Mouse (Mus musculus) left cerebral cortex, adult 2 months (tissue): ENCODE measurements around the gene Tnip1. TPM values are rescaled to one million over a fixed set of nuclear protein-coding genes. Genes with fewer than 3 reads are reported as not detected.

Experiments
- DNase-seq, 2 experiments: peaks; one replicate each; pipeline ENCODE4 v3.0.0; 2021 to 2022; ENCODE audit warnings: low spot score in 2 of 2, mixed read lengths in 1 of 2; ENCODE audit errors: extremely low spot score in 1 of 2
- H3K27ac ChIP-seq: fragments of 200-600 bp; 2 replicates; pipeline ENCODE4 v1.8.1; 2022
- H3K4me3 ChIP-seq: fragments of 200-600 bp; 2 replicates; pipeline ENCODE4 v1.8.1; 2022
- CTCF ChIP-seq: fragments of 200-600 bp; IDR thresholded peaks from 2 replicates; pipeline ENCODE4 v1.8.1; 2022; ENCODE audit warnings: antibody characterized with exemption, mild to moderate bottlenecking, moderate library complexity
- intact Hi-C: fragments of 180-260 bp; cut with DNase I; formaldehyde crosslinking; loops from one replicate; pipeline ENCODE4 v1.15.1; 2025
- total RNA-seq, 2 experiments: library from RNA; stranded (reverse); gene quantifications; 2 replicates each; pipeline ENCODE4 v1.2.3; 2021

Tnip1 gene
- total RNA-seq, 2 experiments from 2014 or later: 38.3 to 38.4 TPM

GRCm38 (mm10) chr11:54950684-54951083 lies 12.0 kb downstream of the Tnip1 start:
- H3K4me3 ChIP-seq: no peak overlapping the region
- H3K27ac ChIP-seq: no peak overlapping the region
- DNase-seq: no peak
- intact Hi-C loops: no loop called here
- TF ChIP-seq CTCF: no peak

- Histone ChIP-seq H3K27ac (no peak overlapping the region), H3K4me3 (no peak overlapping the region)
- no peak for TF ChIP-seq CTCF
- intact Hi-C loops: no loop called here
- no peak for DNase-seq
These were observed 13.0 kb downstream of the Tnip1 start for GRCm38 (mm10) chr11:54949717-54950116.

GRCm38 (mm10) chr11:54944702-54945101 lies 18.0 kb downstream of the Tnip1 start:
- H3K4me3 ChIP-seq: no peak overlapping the region
- intact Hi-C loops: no loop called here
- TF ChIP-seq CTCF: no peak

GRCm38 (mm10) chr11:54940056-54940455 lies 22.7 kb downstream of the Tnip1 start:
- Histone ChIP-seq H3K27ac (peak overlapping the region; percentile 32; the same call in 1 of the 2 replicates), H3K4me3 (no peak overlapping the region)
- intact Hi-C loops: no loop called here
- DNase-seq: no peak
- TF ChIP-seq CTCF: no peak

More at GRCm38 (mm10) chr11:54944702-54945101, 18.0 kb downstream of the Tnip1 start:
- no peak for DNase-seq
- no peak overlapping the region for H3K27ac ChIP-seq

GRCm38 (mm10) chr11:54939501-54939900 lies 23.2 kb downstream of the Tnip1 start:
- DNase-seq: no peak
- no peak overlapping the region for H3K4me3 ChIP-seq
- H3K27ac ChIP-seq: peak overlapping the region; percentile 57
- TF ChIP-seq CTCF: no peak
- intact Hi-C loops: no loop called here

GRCm38 (mm10) chr11:54936771-54937140 lies 26.0 kb downstream of the Tnip1 start:
- intact Hi-C loops: no loop called here
- no peak for DNase-seq
- H3K27ac ChIP-seq: no peak overlapping the region
- H3K4me3 ChIP-seq: no peak overlapping the region
- no peak for TF ChIP-seq CTCF

GRCm38 (mm10) chr11:54936035-54936770 lies 26.5 kb downstream of the Tnip1 start:
- DNase-seq: no peak
- TF ChIP-seq CTCF: no peak
- Histone ChIP-seq H3K4me3 (no peak overlapping the region), H3K27ac (no peak overlapping the region)
- intact Hi-C loops: no loop called here

GRCm38 (mm10) chr11:54934198-54934597 lies 28.5 kb downstream of the Tnip1 start:
- Histone ChIP-seq H3K4me3 (no peak overlapping the region), H3K27ac (no peak overlapping the region)
- TF ChIP-seq CTCF: no peak
- no peak for DNase-seq
- intact Hi-C loops: no loop called here

- TF ChIP-seq CTCF: no peak
- Histone ChIP-seq H3K4me3 (no peak overlapping the region), H3K27ac (no peak overlapping the region)
- intact Hi-C loops: no loop called here
- DNase-seq: no peak
These were observed 30.2 kb downstream of the Tnip1 start for GRCm38 (mm10) chr11:54932540-54932939.

GRCm38 (mm10) chr11:54931405-54932093 lies 31.2 kb downstream of the Tnip1 start:
- intact Hi-C loops: no loop called here
- no peak overlapping the region for H3K4me3 ChIP-seq
- TF ChIP-seq CTCF: peak; percentile 74
- peak; percentile 25 to 42 for DNase-seq
- no peak overlapping the region for H3K27ac ChIP-seq

- peak; percentile 77 for TF ChIP-seq CTCF
- Histone ChIP-seq H3K27ac (no peak overlapping the region), H3K4me3 (no peak overlapping the region)
- intact Hi-C loops: loop anchor here (1.0 kb wide), 1 partner anchor 54 kb away; no protein-coding TSS in a partner anchor
- peak; percentile 47 to 54 for DNase-seq
These were observed 32.3 kb downstream of the Tnip1 start for GRCm38 (mm10) chr11:54930318-54930979.

GRCm38 (mm10) chr11:54929744-54930143 lies 33.0 kb downstream of the Tnip1 start:
- H3K27ac ChIP-seq: no peak overlapping the region
- no peak overlapping the region for H3K4me3 ChIP-seq
- intact Hi-C loops: loop anchor here (1.0 to 5.0 kb wide), 2 partner anchors 55 to 227 kb away; no protein-coding TSS in a partner anchor
- no peak for DNase-seq
- TF ChIP-seq CTCF: no peak
